Mouse (Mus musculus) E14TG2a.4 (cell line): Measurements from ENCODE around the gene Pla2g2e.

Experiments
- CTCF ChIP-seq: conservative IDR thresholded peaks from 2 replicates; pipeline ENCODE4 v1.5.1; 2014; ENCODE audit warnings: low read length
- NANOG ChIP-seq: IDR thresholded peaks from 2 replicates; pipeline ENCODE4 v1.6.1; 2014; ENCODE audit warnings: borderline replicate concordance, low read length, mixed read lengths

- no peak for TF ChIP-seq CTCF
- no peak for TF ChIP-seq NANOG
Measured at GRCm38 (mm10) chr4:138882179-138882578, 4.4 kb downstream of the Pla2g2e start.
